Mouse (Mus musculus): ENCODE measurements around the gene Foxn4.

- TF ChIP-seq CTCF (IDR thresholded peaks at IDR 0.05; ENCODE audit: borderline replicate concordance, extremely low read depth, insufficient read depth, insufficient read length) (no peak), POLR2A (IDR thresholded peaks at IDR 0.05; ENCODE audit: borderline replicate concordance, extremely low read depth, insufficient read depth, insufficient read length, poor library complexity, severe bottlenecking) (no peak)
These were observed 3.6 kb downstream of the Foxn4 start for GRCm38 (mm10) chr5:114269984-114270383.
